Mouse (Mus musculus) ES-CJ7 (cell line): Measurements from ENCODE around the gene Pdzrn3.
A peak's percentile ranks its signal among the peaks of the same experiment; 100 is the strongest.

ENCODE experiments used
- DNase-seq: peaks from one replicate; pipeline ENCODE4 v3.0.0; 2011; ENCODE audit warnings: low read depth, low spot score

Gene Pdzrn3

DNA sequence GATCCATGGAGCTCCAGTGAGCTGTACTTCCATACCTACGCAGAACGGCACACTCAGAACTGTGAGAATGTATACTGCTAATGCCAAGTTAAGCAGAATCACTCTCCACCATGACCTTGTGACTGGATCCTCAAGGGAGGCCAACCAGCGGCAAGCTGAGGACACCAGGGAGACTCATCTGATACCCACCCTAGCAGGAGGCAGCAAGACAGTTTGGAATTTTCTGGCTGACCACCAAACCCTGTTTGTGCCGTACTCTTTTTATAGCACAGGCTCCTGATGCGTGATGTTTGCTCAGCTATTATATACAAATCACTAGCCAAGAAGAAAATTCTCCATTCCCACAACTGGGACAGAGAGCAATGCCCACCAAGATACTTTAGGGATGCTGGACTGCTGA is 50.0 kb downstream of the Pdzrn3 start:
- no peak for DNase-seq

DNA sequence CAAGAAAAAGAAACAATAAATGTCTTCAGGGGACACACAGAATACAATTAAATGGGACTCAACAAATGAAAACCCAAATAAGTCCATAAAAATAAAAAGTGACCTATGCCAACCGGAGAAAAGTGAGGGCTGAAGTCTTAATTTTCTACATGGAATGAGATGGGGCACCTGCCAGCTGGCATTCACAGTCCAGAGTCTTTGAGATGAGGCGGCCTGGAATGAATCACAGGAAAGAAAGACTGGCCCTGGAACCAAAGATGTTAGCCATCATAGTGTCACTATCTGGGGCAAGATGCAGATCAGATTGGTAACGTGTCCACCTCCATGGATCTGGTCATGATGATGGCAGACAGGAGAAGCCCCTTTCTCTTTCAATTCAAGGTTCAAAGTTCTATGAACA is 50.5 kb downstream of the Pdzrn3 start:
- no peak for DNase-seq

DNA sequence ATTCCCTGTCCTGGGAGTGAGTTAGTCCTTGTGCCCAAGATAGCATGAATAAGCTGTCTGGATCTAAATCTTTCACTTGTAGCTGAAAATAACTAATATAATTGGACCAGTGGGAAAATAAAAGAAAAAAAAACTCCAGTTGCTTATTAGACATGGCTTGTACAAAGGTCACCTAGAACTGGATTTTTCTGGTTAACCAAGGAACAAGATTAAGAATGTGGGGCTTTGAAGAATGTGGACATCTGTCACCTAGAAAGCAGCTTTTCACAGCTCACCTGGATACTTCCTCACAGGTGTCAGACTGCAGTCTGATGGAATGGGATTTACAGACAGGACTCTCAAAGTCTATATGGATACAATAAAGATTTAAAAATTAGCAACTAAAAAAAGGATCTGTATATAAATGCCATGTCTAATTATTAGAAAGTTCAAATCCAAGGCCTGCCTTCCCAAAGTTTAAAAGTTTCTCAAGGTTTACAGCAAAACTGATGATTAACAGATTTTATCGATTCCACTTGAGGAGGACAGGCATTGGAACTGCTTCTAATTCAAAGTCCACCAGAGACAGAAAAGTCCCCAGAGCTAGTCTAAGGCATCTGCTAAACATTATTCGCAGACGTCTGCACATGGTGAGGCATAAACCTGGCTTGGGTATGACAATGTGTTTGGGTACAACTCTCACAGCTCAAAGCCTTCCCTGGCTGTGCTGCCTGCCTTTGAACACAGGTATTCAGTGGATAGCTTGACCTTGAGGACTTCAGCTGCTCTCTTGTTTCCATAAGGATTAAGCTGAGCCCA is 51.7 kb downstream of the Pdzrn3 start:
- no peak for DNase-seq

- no peak for DNase-seq
These were observed 55.1 kb downstream of the Pdzrn3 start for GRCm38 (mm10) chr6:101322580-101322979.

GRCm38 (mm10) chr6:101320386-101320785 is 57.3 kb downstream of the Pdzrn3 start:
- no peak for DNase-seq

- no peak for DNase-seq
These were observed 58.2 kb downstream of the Pdzrn3 start for GRCm38 (mm10) chr6:101319374-101319967.

GRCm38 (mm10) chr6:101318530-101318929 is 59.2 kb downstream of the Pdzrn3 start:
- DNase-seq: no peak

- no peak for DNase-seq
These were observed 66.3 kb downstream of the Pdzrn3 start for GRCm38 (mm10) chr6:101311446-101311845.

GRCm38 (mm10) chr6:101310491-101310890 is 67.2 kb downstream of the Pdzrn3 start:
- DNase-seq: no peak

- DNase-seq: no peak
These were observed 69.6 kb downstream of the Pdzrn3 start for GRCm38 (mm10) chr6:101307964-101308531.

DNA sequence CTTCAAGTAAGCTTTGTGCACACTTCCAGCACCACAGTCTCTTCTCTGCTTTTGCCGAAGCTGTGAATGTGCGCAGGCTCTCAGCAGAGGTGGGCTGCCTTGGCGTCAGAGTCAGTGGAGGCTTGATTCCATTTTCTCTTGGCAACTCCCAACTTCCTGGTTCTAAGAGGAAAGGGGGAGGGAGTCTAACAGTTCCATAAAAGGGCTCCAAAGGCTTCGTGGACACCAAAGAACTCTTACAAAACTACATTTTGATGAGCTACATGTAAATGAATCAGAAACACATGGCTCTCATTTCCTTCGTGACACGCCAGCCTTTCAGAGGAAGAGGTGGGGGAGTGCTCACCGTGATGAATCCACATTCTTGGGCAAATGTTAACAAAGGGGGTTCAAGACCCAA is 70.9 kb downstream of the Pdzrn3 start:
- DNase-seq: no peak

DNA sequence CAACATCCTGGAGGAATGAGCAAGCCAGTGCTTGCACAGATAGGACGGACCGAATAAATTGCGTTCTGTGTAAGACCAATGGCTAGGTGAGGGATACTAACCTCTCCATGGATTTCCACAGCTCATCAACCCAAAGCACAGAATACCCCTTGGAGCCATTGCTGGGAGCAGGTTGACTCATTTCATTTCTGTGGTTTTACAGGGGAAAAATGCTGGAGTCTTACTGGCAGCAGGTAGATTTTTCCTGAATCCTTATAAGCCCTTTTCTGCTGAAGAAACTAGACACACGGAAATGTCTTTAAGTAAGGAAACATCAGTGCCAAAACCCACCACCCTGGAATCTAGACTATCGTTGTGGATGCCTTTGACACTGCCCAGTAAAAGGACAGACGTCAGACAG is 72.2 kb downstream of the Pdzrn3 start:
- no peak for DNase-seq

GRCm38 (mm10) chr6:101303959-101304738 is 73.5 kb downstream of the Pdzrn3 start:
- DNase-seq: no peak

DNA sequence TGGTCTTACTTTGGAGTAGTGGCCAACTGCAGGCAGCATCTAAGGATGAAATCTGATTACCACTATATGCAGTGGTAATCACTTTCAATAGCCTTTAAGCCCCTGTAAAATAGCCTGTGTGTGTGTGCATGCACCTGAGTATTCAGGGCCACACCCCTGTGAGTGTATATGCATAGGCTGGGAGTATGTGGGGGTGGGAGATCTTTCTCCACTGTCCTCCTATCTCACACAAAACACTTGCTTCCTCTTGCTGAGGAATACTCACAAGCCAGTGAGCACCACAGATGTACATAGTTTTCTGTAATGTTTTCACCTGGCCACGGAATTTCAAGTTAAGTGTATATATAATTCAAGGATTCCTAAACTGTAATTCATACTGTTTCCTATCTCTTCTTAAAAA is 74.2 kb downstream of the Pdzrn3 start:
- DNase-seq: no peak

GRCm38 (mm10) chr6:101301154-101301553 is 76.5 kb downstream of the Pdzrn3 start:
- DNase-seq: no peak

GRCm38 (mm10) chr6:101299434-101299833 is 78.3 kb downstream of the Pdzrn3 start:
- no peak for DNase-seq

DNA sequence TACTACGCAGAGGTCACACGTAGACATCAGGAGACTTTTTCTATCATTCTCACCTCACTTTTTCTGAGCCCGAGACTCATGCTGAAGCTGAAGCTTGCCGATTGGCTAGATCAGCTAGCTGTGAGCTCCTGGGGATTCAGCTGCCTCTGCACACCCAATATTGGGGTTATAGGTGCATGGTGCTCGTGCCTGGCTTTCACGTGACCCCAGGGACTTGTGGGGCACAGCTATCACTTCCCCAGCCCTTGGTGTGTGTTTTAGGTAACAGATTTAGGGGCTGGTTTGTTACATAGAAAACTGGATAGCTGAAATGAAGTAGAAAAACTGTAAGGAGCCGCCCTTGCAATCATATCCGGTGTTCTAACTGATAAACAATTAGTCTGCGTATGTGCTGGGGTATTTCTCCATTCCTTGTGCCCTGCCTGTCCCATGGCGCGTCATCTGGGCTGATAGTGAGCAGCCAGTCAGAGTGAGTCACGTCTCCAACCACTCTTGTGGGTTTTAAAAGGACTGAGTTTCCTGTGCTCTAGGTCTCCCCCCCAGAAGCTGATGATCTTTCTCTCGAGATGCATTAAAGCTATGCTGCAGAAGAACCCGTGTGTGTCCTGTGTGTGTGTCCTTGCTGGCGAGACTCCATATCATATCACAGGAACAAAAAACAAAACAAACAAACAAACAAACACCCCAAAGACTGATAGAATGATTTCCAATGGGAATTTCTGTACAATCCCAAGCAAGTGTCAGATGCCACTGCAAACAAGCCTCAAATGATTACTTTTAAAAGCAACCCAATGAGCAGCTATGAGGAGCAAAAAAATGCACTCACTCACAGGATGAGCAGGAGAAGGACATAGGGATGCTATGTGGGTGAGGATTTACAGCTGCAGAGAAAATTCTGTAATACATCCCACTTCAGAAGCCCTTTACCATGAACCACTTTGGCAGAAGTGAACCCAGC is 79.9 kb downstream of the Pdzrn3 start:
- no peak for DNase-seq

DNA sequence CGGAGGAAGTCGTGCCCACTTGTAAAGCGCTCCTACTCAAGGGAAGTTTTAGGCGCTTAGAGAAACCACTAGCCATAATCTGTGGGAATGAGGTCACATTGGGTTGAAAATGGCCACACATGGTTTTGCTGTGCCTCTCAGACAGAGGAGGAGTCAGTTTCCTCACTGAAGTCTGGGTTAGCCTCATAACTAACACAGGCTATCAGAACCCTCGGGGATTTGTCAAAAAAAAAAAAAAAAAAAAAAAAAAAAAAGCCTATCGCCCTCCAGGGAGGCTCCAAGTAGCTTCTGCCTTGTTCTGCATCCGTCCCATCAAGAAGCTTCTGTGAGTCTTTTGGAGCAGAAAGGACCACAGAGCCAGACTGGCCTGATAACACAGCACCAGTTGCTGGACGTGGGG is 80.7 kb downstream of the Pdzrn3 start:
- DNase-seq: no peak

DNA sequence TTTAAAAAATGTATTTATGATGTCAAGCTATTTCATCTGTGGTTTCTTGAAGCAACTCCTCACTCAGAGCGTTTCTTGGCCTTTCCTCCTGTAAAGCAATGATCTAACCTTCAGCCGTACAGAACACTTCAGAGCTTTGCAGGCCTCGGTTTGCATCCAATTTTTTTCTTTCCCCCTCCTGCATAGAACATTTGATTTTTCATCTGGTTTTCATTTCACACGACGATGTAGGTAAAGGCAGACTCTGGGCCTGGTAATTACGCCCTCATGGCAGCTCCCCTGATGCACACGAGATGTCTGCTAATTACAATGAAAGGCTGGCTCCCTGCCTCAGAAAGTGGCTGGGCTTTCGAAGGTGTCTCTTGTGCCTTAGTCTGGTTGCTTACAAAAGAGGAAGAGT is 81.4 kb downstream of the Pdzrn3 start:
- no peak for DNase-seq

- DNase-seq: peak; percentile 36
These were observed 84.6 kb downstream of the Pdzrn3 start for GRCm38 (mm10) chr6:101293036-101293572.

DNA sequence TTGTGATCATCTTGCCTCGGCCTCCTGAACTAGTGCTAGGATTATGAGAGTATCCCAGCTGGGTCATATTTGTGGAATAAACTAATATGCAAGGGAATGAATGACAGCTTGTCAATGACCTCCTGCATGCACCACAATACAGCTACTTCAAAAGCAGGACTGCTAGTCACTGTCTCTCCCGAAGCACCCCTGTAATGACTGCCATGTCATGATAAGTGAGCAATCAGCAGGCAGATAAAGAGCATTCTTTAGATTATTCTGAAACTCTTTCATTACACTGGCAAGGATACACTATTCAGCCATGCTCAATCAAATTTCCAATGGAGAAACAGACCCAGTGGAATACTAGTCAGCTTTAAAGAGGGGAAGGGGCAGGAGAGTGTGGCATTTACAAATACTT is 85.8 kb downstream of the Pdzrn3 start:
- DNase-seq: no peak
